Comparison of ENCODE assay signal across 8 mouse cellular contexts in genomic region chr7:109959716-109960612, GRCm38 (mm10). TPM values are rescaled to one million over a fixed set of nuclear protein-coding genes. Genes with fewer than 3 reads are reported as not detected.
DNase-seq lines count a peak whose midpoint lies in the region; ATAC-seq lines count a peak whose summit lies in the region.

Gene Dennd5a (minus strand): TSS chr7:109960470.

- ATAC-seq in erythroblast, adult 5-6 weeks (replicated peaks; ENCODE audit: low FRiP score, poor library complexity, severe bottlenecking) = peak; percentile 63
- peak; percentile 94 for ATAC-seq in heart, embryonic 12.5 days (ENCODE audit: insufficient number of reproducible peaks, low FRiP score)
- peak; percentile 95 for ATAC-seq in kidney, embryonic 16.5 days (ENCODE audit: low FRiP score, low TSS enrichment)
- peak; percentile 86 for ATAC-seq in liver, embryonic 12.5 days
- peak; percentile 93 for ATAC-seq in stomach, embryonic 14.5 days (ENCODE audit: insufficient number of reproducible peaks, insufficient read depth, low FRiP score, low read depth)

- peak within 1 kb of the TSS; percentile 74 for H3K4me2 ChIP-seq in heart, embryonic 12.5 days
- peak within 1 kb of the TSS; percentile 85 for H3K4me2 ChIP-seq in kidney, embryonic 16.5 days (replicated peaks; ENCODE audit: low read depth, low read length)
- H3K4me2 ChIP-seq in liver, embryonic 12.5 days = peak within 1 kb of the TSS; percentile 95
- peak within 1 kb of the TSS; percentile 72 for H3K4me2 ChIP-seq in stomach, embryonic 14.5 days (replicated peaks; ENCODE audit: low read depth, low read length)

- under 1% methylated on average over 106 of the region's 107 CpGs for WGBS in heart, embryonic 12.5 days
- WGBS in kidney, embryonic 16.5 days = under 1% methylated on average over 76 of the region's 107 CpGs
- under 1% methylated on average over 106 of the region's 107 CpGs for WGBS in liver, embryonic 12.5 days (ENCODE audit: insufficient replicate concordance)
- WGBS in stomach, embryonic 14.5 days = under 1% methylated on average over 101 of the region's 107 CpGs

- peak; percentile 57 to 63 for DNase-seq in B cell, adult 2 months
- peak; percentile 91 for DNase-seq in brain, adult 2 months (ENCODE audit: low read depth, low spot score)
- peak; percentile 53 to 58 for DNase-seq in natural killer cell, adult 2 months (ENCODE audit: low spot score in 2 of 2)

- H3K9ac ChIP-seq in heart, embryonic 12.5 days = peak within 1 kb of the TSS; percentile 93
- H3K9ac ChIP-seq in kidney, embryonic 16.5 days (replicated peaks; ENCODE audit: low read length) = peak within 1 kb of the TSS; percentile 94
- H3K9ac ChIP-seq in liver, embryonic 12.5 days = peak within 1 kb of the TSS; percentile 94
- H3K9ac ChIP-seq in stomach, embryonic 14.5 days (replicated peaks; ENCODE audit: low read depth, low read length) = peak within 1 kb of the TSS; percentile 86

- H3K36me3 ChIP-seq in heart, embryonic 12.5 days = no peaks in the 10 kb centered on the region
- H3K36me3 ChIP-seq in kidney, embryonic 16.5 days (ENCODE audit: insufficient read depth, low read length) = no peaks in the 10 kb centered on the region
- H3K36me3 ChIP-seq in liver, embryonic 12.5 days = no peaks in the 10 kb centered on the region
- no peaks in the 10 kb centered on the region for H3K36me3 ChIP-seq in stomach, embryonic 14.5 days (ENCODE audit: control insufficient read depth, insufficient read depth, low read length)

- peak within 1 kb of the TSS; percentile 88 for H3K27ac ChIP-seq in heart, embryonic 12.5 days (ENCODE audit: poor library complexity, severe bottlenecking)
- H3K27ac ChIP-seq in kidney, embryonic 16.5 days (ENCODE audit: low read length) = peak within 1 kb of the TSS; percentile 92
- peak within 1 kb of the TSS; percentile 80 for H3K27ac ChIP-seq in liver, embryonic 12.5 days
- H3K27ac ChIP-seq in stomach, embryonic 14.5 days (ENCODE audit: low read length) = peak within 1 kb of the TSS; percentile 74

- peak within 1 kb of the TSS; percentile 82 for H3K4me3 ChIP-seq in heart, embryonic 12.5 days
- H3K4me3 ChIP-seq in kidney, embryonic 16.5 days (ENCODE audit: low read length) = peak within 1 kb of the TSS; percentile 82
- peak within 1 kb of the TSS; percentile 93 for H3K4me3 ChIP-seq in liver, embryonic 12.5 days
- H3K4me3 ChIP-seq in stomach, embryonic 14.5 days (ENCODE audit: low read depth, low read length) = peak within 1 kb of the TSS; percentile 63

- H3K9me3 ChIP-seq in heart, embryonic 12.5 days (replicated peaks) = no peaks in the 10 kb centered on the region
- no peaks in the 10 kb centered on the region for H3K9me3 ChIP-seq in kidney, embryonic 16.5 days (ENCODE audit: low read length)
- H3K9me3 ChIP-seq in liver, embryonic 12.5 days (replicated peaks) = 0 out of 2 replicates have a peak, but pooled peaks cover 3% of the 10 kb centered on the region
- no peaks in the 10 kb centered on the region for H3K9me3 ChIP-seq in stomach, embryonic 14.5 days (ENCODE audit: control insufficient read depth, low read depth, low read length)

- H3K4me1 ChIP-seq in heart, embryonic 12.5 days (replicated peaks) = peaks cover 23% of the 10 kb centered on the region
- H3K4me1 ChIP-seq in kidney, embryonic 16.5 days (ENCODE audit: insufficient read depth, low read length) = peaks cover 30% of the 10 kb centered on the region
- H3K4me1 ChIP-seq in liver, embryonic 12.5 days = peaks cover 43% of the 10 kb centered on the region
- H3K4me1 ChIP-seq in stomach, embryonic 14.5 days (ENCODE audit: control insufficient read depth, insufficient read depth, low read length) = peaks cover 11% of the 10 kb centered on the region; the same call in 1 of the 2 replicates

- H3K27me3 ChIP-seq in heart, embryonic 12.5 days (replicated peaks) = no peaks in the 10 kb centered on the region
- H3K27me3 ChIP-seq in kidney, embryonic 16.5 days (ENCODE audit: insufficient read depth, low read length) = no peaks in the 10 kb centered on the region
- H3K27me3 ChIP-seq in liver, embryonic 12.5 days (replicated peaks) = peaks cover 7% of the 10 kb centered on the region; the same call in 1 of the 2 replicates
- no peaks in the 10 kb centered on the region for H3K27me3 ChIP-seq in stomach, embryonic 14.5 days (ENCODE audit: control insufficient read depth, insufficient read depth, low read length)

RNA-seq across cellular contexts. Expression of gene Dennd5a, which starts in this region (rescaled TPM):
- 54.6 and 55.8 TPM in 2 replicates for total RNA-seq in erythroblast, adult 5-6 weeks (2015; ENCODE audit: low replicate concordance)
- total RNA-seq in erythroblast, adult 5-6 weeks (2017; ENCODE audit: low replicate concordance) = 19.8 and 26.3 TPM in 2 replicates
- polyA plus RNA-seq in heart, embryonic 12.5 days (2016; fragmentation: Nextera tagmentation; extraction: Ambion mirVana) = 50.3 and 52.2 TPM in 2 replicates
- polyA plus RNA-seq in kidney, embryonic 16.5 days (2015; fragmentation: Nextera tagmentation; extraction: Ambion mirVana) = 30.9 and 31.3 TPM in 2 replicates
- 13.3 and 14.8 TPM in 2 replicates for polyA plus RNA-seq in liver, embryonic 12.5 days (2016; fragmentation: Nextera tagmentation; extraction: Ambion mirVana)
- 51.3 and 52.4 TPM in 2 replicates for polyA plus RNA-seq in stomach, embryonic 14.5 days (2014; fragmentation: Nextera tagmentation; extraction: Ambion mirVana)

Comparison
In these comparisons a context has a peak if more than half of its experiments do, and no peak if none do; other contexts are left out.
1. Peak in every context shown above with its lines: DNase-seq, ATAC-seq, H3K4me3 ChIP-seq and H3K27ac ChIP-seq.